Mouse (Mus musculus) v-Abl transformed pro-B cells (cell line): Measurements from ENCODE around the gene Hist1h2bn.

Source experiments
- in situ Hi-C, 2 experiments: fragments of 400-800 bp; cut with MboI; formaldehyde crosslinking; loops; one replicate each; pipeline ENCODE4 v1.15.1; 2025; ENCODE audit not compliant: unreplicated experiment in 2 of 2

Hist1h2bn gene

DNA sequence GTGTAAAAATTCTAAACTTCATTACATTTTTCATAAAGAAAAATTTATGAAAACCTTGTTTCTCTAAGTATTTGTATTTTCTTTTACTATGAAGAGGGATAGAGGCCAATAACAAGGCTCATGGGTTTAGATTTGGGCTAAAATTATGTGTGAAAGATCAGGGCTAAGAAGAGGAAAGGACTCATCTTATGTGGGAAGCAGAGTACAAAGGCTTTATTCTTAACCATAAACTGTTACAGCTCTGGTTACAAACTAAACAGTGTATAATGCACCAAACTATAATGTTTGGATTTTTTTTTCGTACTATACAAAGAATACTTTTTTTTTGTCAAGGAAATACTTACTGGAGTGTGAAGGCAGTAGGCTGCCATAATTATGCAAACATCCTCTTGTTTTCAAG lies 1.8 kb downstream of the Hist1h2bn start:
- in situ Hi-C loops: loop anchor here in 1 of 2 experiments (10.0 kb wide), 1 partner anchor 1799 kb away; the partner anchor contains the start of genes Hist1h1d and Hist1h4f

DNA sequence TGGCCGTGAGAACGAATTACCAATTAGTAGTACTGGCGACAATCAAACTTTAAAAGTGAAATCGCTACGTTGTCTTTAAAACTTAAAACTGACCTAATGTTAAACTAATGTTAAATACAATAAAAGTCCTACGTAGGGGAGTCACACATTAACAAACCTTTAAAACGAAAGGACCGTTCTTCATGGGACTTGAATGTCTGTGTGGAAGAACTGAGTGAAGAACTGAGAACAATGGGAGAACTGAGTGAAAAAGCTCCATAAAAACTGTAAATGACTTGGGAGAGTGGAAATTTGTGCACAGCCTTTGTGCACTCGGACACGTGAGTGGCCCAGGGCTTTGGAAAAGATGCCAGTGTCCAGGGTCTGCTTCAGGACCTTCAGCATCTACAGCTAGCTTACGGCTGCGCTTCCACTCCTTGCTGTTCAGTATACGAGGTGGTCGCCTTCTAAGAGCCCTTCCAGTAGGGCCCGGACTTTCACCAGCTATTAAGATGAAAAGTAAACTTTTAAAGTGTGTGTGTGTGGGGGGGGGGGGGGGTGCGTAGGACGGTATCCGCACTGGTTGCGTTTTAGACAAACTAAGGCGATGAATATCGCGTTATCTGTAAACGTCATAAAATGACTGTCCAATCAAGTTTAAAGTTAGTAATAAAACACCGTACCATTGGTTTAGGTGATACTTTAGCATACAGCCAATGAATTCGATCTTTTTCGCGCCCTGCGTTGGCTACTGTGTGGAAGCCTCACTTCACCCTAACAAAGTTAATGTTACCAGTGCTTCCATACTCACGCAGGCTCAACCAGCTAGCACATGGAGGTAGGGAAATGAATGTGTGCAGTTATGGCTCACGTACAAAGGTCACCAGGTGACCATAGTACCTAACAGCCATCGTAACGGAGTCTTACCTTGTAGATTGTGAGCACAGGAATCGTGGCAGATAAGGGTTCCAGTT lies 25.2 kb downstream of the Hist1h2bn start:
- in situ Hi-C loops: loop anchor here in 1 of 2 experiments (25.0 kb wide), 2 partner anchors 1808 to 1983 kb away; partner anchors contain the start of genes Hist1h1a, Hist1h2ab, Hist1h3a and Hist1h3b

- in situ Hi-C loops: loop anchor here (10.0 to 25.0 kb wide), 4 partner anchors 45 to 1982 kb away; partner anchors contain the start of genes Hist1h1a (in 1 of the 2), Hist1h2ab (in 1 of the 2), Hist1h2ai (in 1 of the 2) and Hist1h2bl (in 1 of the 2)
Measured at GRCm38 (mm10) chr13:21779767-21780731, 26.1 kb downstream of the Hist1h2bn start, which contains the start of gene Hist1h1b. TSS of gene Hist1h1b (minus strand) at chr13:21780625.

GRCm38 (mm10) chr13:21781021-21781555 lies 27.2 kb downstream of the Hist1h2bn start:
- in situ Hi-C loops: loop anchor here (10.0 to 25.0 kb wide), 4 partner anchors 46 to 1981 kb away; partner anchors contain the start of genes Hist1h1a (in 1 of the 2), Hist1h2ab (in 1 of the 2), Hist1h2ai (in 1 of the 2) and Hist1h2bl (in 1 of the 2)

DNA sequence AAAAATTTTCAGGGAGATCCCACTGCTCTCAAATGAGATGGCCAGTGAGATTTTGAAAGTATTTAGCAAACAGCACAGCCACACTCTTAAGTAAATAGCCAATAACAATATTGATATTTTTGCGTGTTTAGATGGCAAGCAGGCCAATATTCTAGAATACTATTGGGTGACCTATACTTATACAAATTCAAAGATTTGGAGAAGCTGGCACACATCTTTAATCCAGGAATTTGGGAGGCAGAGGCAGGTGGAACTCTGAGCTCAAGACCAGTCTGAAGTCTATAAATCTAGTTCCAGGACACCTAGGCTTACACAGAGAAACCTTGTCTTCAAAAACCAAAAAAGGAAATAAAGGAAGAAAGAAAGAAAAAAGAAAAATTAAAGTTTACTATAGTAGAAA lies 27.7 kb downstream of the Hist1h2bn start:
- in situ Hi-C loops: loop anchor here (10.0 to 25.0 kb wide), 4 partner anchors 47 to 1981 kb away; partner anchors contain the start of genes Hist1h1a (in 1 of the 2), Hist1h2ab (in 1 of the 2), Hist1h2ai (in 1 of the 2) and Hist1h2bl (in 1 of the 2)

- in situ Hi-C loops: loop anchor here (10.0 to 25.0 kb wide), 4 partner anchors 48 to 1980 kb away; partner anchors contain the start of genes Hist1h1a (in 1 of the 2), Hist1h2ab (in 1 of the 2), Hist1h2ai (in 1 of the 2) and Hist1h2bl (in 1 of the 2)
Measured at GRCm38 (mm10) chr13:21782361-21783254, 28.7 kb downstream of the Hist1h2bn start.

GRCm38 (mm10) chr13:21783255-21783617 lies 29.3 kb downstream of the Hist1h2bn start, which contains the start of gene Hist1h3i:
TSS of gene Hist1h3i (minus strand) at chr13:21783370.
- in situ Hi-C loops: loop anchor here (10.0 to 25.0 kb wide), 4 partner anchors 48 to 1979 kb away; partner anchors contain the start of genes Hist1h1a (in 1 of the 2), Hist1h2ab (in 1 of the 2), Hist1h2ai (in 1 of the 2) and Hist1h2bl (in 1 of the 2)

GRCm38 (mm10) chr13:21783734-21784161 lies 29.8 kb downstream of the Hist1h2bn start:
- in situ Hi-C loops: loop anchor here (10.0 to 25.0 kb wide), 4 partner anchors 49 to 1979 kb away; partner anchors contain the start of genes Hist1h1a (in 1 of the 2), Hist1h2ab (in 1 of the 2), Hist1h2ai (in 1 of the 2) and Hist1h2bl (in 1 of the 2)

DNA sequence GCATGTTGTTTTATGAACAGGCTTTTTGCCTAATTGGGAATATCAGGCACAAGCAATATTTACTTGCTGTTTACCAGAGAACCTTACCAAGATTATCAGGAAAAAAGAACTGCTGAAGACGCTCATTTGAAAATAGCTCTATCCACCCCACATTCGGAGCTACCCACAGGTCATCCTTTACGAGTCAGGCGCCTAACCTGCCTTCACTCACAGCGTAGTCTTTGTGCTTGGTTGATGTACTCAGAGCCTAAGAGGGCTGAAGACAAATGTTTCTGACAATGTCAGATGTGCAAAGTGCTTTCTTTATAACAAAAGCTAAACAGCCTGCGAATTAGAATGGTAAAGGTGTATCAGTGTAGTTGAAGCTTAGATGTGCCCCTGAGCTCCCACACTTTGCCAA lies 30.4 kb downstream of the Hist1h2bn start:
- in situ Hi-C loops: loop anchor here (10.0 to 25.0 kb wide), 4 partner anchors 50 to 1978 kb away; partner anchors contain the start of genes Hist1h1a (in 1 of the 2), Hist1h2ab (in 1 of the 2), Hist1h2ai (in 1 of the 2) and Hist1h2bl (in 1 of the 2)

DNA sequence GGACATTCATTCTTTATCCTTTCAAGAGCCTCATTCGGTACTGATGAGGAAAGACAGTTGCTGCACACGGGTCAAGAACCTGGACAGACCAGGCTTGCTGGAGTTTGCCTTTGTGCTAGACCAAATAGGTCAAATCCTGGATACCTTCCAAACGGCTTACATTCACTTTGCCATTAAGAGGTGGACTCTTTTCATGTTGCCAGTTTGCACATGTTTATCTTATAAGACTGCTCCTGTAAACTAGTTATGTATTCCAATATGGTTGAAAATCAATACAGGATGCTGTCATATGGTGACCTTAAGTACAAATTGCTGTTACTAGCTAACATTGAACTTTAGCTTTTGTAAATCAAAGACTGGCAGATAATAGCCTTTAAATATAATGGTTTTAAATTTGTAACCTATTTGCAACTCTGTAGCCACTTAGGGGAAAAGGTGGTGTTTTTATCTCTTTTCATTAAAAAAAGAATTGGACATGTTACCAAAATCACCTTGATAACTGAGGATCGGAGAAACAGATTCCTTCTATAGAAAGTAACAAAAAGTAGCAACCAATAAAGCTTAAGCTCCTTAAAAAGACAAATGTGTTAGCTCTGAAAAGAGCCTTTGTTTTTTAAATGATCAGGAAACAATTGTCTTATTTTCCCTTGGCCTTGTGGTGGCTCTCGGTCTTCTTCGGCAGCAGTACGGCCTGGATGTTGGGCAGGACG lies 32.4 kb downstream of the Hist1h2bn start:
- in situ Hi-C loops: loop anchor here (10.0 to 25.0 kb wide), 4 partner anchors 52 to 1976 kb away; partner anchors contain the start of genes Hist1h1a (in 1 of the 2), Hist1h2ab (in 1 of the 2), Hist1h2ai (in 1 of the 2) and Hist1h2bl (in 1 of the 2)

DNA sequence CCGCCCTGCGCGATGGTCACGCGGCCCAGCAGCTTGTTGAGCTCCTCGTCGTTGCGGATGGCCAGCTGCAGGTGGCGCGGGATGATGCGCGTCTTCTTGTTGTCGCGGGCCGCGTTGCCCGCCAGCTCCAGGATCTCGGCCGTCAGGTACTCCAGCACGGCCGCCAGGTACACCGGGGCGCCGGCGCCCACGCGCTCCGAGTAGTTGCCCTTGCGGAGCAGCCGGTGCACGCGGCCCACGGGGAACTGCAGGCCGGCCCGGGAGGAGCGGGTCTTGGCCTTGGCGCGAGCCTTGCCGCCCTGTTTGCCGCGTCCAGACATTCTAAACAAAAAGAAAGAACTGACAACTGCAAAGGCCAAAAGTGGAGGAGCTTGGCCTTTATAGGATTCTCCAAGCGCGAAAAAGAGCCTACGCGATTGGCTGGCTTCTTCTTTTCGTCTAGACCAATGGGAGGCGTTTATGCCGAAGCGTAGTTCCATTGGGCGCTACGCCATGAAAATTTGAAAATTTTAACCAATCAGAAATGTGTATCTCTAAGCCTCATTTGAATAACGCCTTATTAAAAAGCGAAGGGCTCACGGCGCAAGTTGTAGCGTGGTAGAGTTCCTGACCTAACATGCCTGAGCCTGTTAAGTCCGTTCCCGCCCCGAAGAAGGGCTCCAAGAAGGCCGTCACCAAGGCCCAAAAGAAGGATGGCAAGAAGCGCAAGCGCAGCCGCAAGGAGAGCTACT lies 33.1 kb downstream of the Hist1h2bn start, which contains the start of the genes Hist1h2an and Hist1h2bp:
Hist1h2an (minus strand) TSS at position 320 of the 731 bp plus-strand sequence.
Hist1h2bp (plus strand) TSS at position 563 of the 731 bp plus-strand sequence.
- in situ Hi-C loops: loop anchor here (10.0 to 25.0 kb wide), 4 partner anchors 52 to 1975 kb away; partner anchors contain the start of genes Hist1h1a (in 1 of the 2), Hist1h2ab (in 1 of the 2), Hist1h2ai (in 1 of the 2) and Hist1h2bl (in 1 of the 2)

DNA sequence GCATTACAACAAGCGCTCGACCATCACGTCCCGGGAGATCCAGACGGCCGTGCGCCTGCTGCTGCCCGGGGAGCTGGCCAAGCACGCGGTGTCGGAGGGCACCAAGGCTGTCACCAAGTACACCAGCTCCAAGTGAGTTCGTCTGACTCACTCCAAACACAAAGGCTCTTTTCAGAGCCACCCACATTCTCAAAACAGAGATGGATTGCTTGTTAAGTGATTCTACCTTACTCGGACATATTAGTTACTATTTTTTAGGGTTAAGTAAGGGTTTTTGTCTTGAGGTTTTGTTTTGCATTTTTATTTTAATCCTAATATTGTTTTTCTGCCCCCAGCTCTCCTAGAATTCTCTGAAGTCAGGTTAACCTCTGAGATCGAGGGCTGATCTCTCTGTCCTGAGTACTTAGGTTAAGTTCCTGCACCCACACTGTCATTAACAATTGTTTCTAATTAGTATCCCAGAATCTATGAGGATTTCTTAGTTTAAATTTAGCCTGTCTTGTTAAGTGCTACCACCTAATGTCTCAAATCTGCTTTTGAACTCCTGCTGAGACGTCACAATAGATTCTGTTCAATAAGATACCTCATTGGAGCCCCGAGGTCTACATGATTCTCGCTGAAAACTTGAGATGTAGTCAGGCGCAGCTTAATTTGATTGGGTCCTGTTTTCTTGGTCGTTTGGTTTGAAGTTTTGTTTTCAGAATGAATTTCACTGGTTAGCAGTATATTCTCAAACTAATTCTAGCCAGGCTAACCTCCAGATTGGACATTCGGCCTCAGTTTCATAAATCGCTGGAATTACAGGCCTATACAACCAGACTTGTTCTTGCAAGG lies 34.1 kb downstream of the Hist1h2bn start:
- in situ Hi-C loops: loop anchor here (10.0 to 25.0 kb wide), 4 partner anchors 53 to 1974 kb away; partner anchors contain the start of genes Hist1h1a (in 1 of the 2), Hist1h2ab (in 1 of the 2), Hist1h2ai (in 1 of the 2) and Hist1h2bl (in 1 of the 2)

GRCm38 (mm10) chr13:21789925-21790324 lies 36.0 kb downstream of the Hist1h2bn start:
- in situ Hi-C loops: loop anchor here (10.0 to 25.0 kb wide), 4 partner anchors 55 to 1972 kb away; partner anchors contain the start of genes Hist1h4j (in 2 of the 2), Hist1h1a (in 1 of the 2), Hist1h2ab (in 1 of the 2) and Hist1h2ai (in 1 of the 2)

DNA sequence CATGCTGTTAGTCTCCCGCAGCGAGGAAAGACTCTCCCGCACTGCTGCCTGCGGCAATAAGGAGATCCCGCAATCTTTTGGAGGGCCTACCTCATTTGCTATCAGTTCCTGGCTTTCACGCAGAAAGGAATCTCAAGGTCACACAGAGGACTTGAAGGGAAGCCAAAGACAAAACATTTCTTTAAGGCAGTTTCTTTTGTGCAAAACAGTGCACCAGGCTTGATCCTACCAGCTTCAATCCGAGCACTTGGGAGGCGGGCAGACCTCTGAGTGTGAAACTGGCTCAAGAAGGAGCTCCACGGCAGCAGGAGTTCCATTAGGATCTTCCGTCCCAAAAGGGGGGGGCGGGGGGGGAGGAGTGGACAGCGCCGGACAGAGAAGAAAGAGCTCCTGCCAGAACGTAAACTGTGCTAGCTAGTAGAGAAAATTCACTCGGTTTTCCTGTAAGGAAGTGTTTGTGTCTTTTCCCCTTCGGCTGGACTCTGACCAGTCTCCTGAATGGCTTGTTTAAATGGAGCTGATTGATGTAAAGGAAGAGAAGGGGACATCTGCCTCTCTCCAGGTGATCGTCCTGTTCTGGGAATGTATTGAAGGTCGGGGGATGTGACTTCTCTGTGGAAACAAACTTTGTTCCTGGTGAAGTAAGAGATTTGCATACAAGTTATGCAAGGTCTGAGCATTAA lies 36.8 kb downstream of the Hist1h2bn start:
- in situ Hi-C loops: loop anchor here in 1 of 2 experiments (10.0 to 25.0 kb wide), 3 partner anchors 56 to 1972 kb away; partner anchors contain the start of genes Hist1h1a, Hist1h2ab, Hist1h3a and Hist1h3b
